Mouse (Mus musculus) right cerebral cortex, postnatal 25 days (tissue): ENCODE measurements around the gene Pde10a.

Source experiments
- DNase-seq: peaks from one replicate; pipeline ENCODE4 v3.0.0; 2022

Gene Pde10a

GRCm38 (mm10) chr17:8525225-8525721 is at the start of gene Pde10a:
TSS of gene Pde10a (plus strand) at chr17:8525372.
- DNase-seq, result peak; percentile 24

- no peak for DNase-seq
These were observed 46.6 kb upstream of the Pde10a start for GRCm38 (mm10) chr17:8478554-8478953.

GRCm38 (mm10) chr17:8479493-8480128 is 45.6 kb upstream of the Pde10a start:
- no peak for DNase-seq

GRCm38 (mm10) chr17:8481797-8482196 is 43.4 kb upstream of the Pde10a start:
- no peak for DNase-seq

GRCm38 (mm10) chr17:8482876-8483275 is 42.3 kb upstream of the Pde10a start:
- no peak for DNase-seq

GRCm38 (mm10) chr17:8484246-8484645 is 40.9 kb upstream of the Pde10a start:
- DNase-seq, result no peak

GRCm38 (mm10) chr17:8485146-8485545 is 40.0 kb upstream of the Pde10a start:
- DNase-seq, result no peak

- peak; percentile 94 for DNase-seq
These were observed 37.3 kb upstream of the Pde10a start for GRCm38 (mm10) chr17:8487824-8488223.

- peak; percentile 42 for DNase-seq
These were observed 34.2 kb upstream of the Pde10a start for GRCm38 (mm10) chr17:8490971-8491370.

GRCm38 (mm10) chr17:8493461-8493860 is 31.7 kb upstream of the Pde10a start:
- DNase-seq, result no peak

- no peak for DNase-seq
These were observed 27.0 kb upstream of the Pde10a start for GRCm38 (mm10) chr17:8498151-8498550.

- DNase-seq, result no peak
These were observed 26.5 kb upstream of the Pde10a start for GRCm38 (mm10) chr17:8498655-8499054.

GRCm38 (mm10) chr17:8499564-8500117 is 25.5 kb upstream of the Pde10a start:
- DNase-seq, result no peak

- DNase-seq, result no peak
These were observed 20.8 kb upstream of the Pde10a start for GRCm38 (mm10) chr17:8504381-8504780.

- peak; percentile 87 for DNase-seq
These were observed 19.3 kb upstream of the Pde10a start for GRCm38 (mm10) chr17:8505669-8506426.

- peak; percentile 33 for DNase-seq
These were observed 18.4 kb upstream of the Pde10a start for GRCm38 (mm10) chr17:8506726-8507125.

GRCm38 (mm10) chr17:8507654-8508053 is 17.5 kb upstream of the Pde10a start:
- DNase-seq, result no peak

GRCm38 (mm10) chr17:8508305-8509141 is 16.6 kb upstream of the Pde10a start:
- DNase-seq, result peak; percentile 82

GRCm38 (mm10) chr17:8516006-8516405 is 9.2 kb upstream of the Pde10a start:
- peak; percentile 72 for DNase-seq

GRCm38 (mm10) chr17:8523986-8524385 is 1.2 kb upstream of the Pde10a start:
- no peak for DNase-seq

GRCm38 (mm10) chr17:8524387-8525165 is 596 bp upstream of the Pde10a start:
- peak; percentile 93 for DNase-seq
